Comparison of ENCODE assay signal across 20 mouse cellular contexts in genomic region chr16:3976712-3977111, GRCm38 (mm10). TPM values are rescaled to one million over a fixed set of nuclear protein-coding genes. Genes with fewer than 3 reads are reported as not detected.
DNase-seq lines count a peak whose midpoint lies in the region; ATAC-seq and TF ChIP-seq lines count a peak whose summit lies in the region.
"Had no signal": no experiment of that assay in that cellular context is flagged by ENCODE, and none has a peak within 500 bp of the region (broad histone marks: within the 10 kb centered on the region; RNA-seq: fewer than 3 reads in every experiment).

No protein-coding gene starts in this region.

- peak; percentile 26; the same call in 1 of the 2 replicates for ATAC-seq in heart, embryonic 12.5 days (ENCODE audit: insufficient number of reproducible peaks, low FRiP score)
- ATAC-seq in kidney, embryonic 16.5 days (ENCODE audit: low FRiP score, low TSS enrichment): peak; percentile 7; the same call in 1 of the 2 replicates
- no peak for ATAC-seq in activated CD4-positive, CD25-positive, alpha-beta regulatory T cell, adult 4 months

- peaks cover 40% of the 10 kb centered on the region for H3K36me3 ChIP-seq in heart, embryonic 12.5 days
- peaks cover 36% of the 10 kb centered on the region for H3K36me3 ChIP-seq in kidney, embryonic 16.5 days (ENCODE audit: insufficient read depth, low read length)
- H3K36me3 ChIP-seq in spleen, adult 2 months (ENCODE audit: control insufficient read depth, insufficient read depth, low read length): peaks cover 12% of the 10 kb centered on the region

- peaks cover 8% of the 10 kb centered on the region; the same call in 1 of the 2 replicates for H3K4me1 ChIP-seq in heart, embryonic 12.5 days (replicated peaks)
- H3K4me1 ChIP-seq in kidney, embryonic 16.5 days (ENCODE audit: insufficient read depth, low read length): peaks cover 12% of the 10 kb centered on the region; the same call in 1 of the 2 replicates
- H3K4me1 ChIP-seq in spleen, adult 2 months (ENCODE audit: control insufficient read depth, insufficient read depth, insufficient read length): peaks cover 15% of the 10 kb centered on the region
- H3K4me1 ChIP-seq: limb, embryonic 12.5 days had no signal

- no peak overlapping the region for H3K4me2 ChIP-seq in heart, embryonic 12.5 days
- H3K4me2 ChIP-seq in kidney, embryonic 16.5 days (replicated peaks; ENCODE audit: low read depth, low read length): no peak overlapping the region
- H3K4me2 ChIP-seq: limb, embryonic 12.5 days had no signal

- H3K9ac ChIP-seq in heart, embryonic 12.5 days: no peak overlapping the region
- H3K9ac ChIP-seq in kidney, embryonic 16.5 days (replicated peaks; ENCODE audit: low read length): no peak overlapping the region
- H3K9ac ChIP-seq: limb, embryonic 12.5 days; lung, embryonic 14.5 days had no signal

- DNase-seq in heart, postnatal 4 days: no peak
- DNase-seq in kidney, postnatal 4 days: no peak
- no peak for DNase-seq in spleen, adult 2 months (ENCODE audit: low read depth in 1 of 2, low spot score in 2 of 2)
- DNase-seq in spleen, postnatal 10 days (ENCODE audit: low spot score in 2 of 2): no peak
- DNase-seq in mesoderm, embryonic 11.5 days (ENCODE audit: low read depth, low spot score): peak; percentile 5
- DNase-seq: cerebellum, adult 11-12 months; cerebellum, postnatal 36 days; gastrocnemius, adult 2 months; heart, postnatal 10 days; layer of hippocampus, adult 9-11 months; midbrain, embryonic 14.5 days; right cerebral cortex, adult 18-20 months had no signal

- no peaks in the 10 kb centered on the region for H3K9me3 ChIP-seq in heart, embryonic 12.5 days (replicated peaks)
- H3K9me3 ChIP-seq in kidney, embryonic 16.5 days (ENCODE audit: low read length): no peaks in the 10 kb centered on the region
- H3K9me3 ChIP-seq: G1E; limb, embryonic 12.5 days had no signal

- no peak for TF ChIP-seq CTCF in spleen, adult 2 months (IDR thresholded peaks at IDR 0.05; ENCODE audit: extremely low read depth, insufficient read depth, insufficient read length, insufficient replicate concordance)

- H3K4me3 ChIP-seq in heart, embryonic 12.5 days: no peak overlapping the region
- H3K4me3 ChIP-seq in kidney, embryonic 16.5 days (ENCODE audit: low read length): no peak overlapping the region
- H3K4me3 ChIP-seq in spleen, adult 2 months (ENCODE audit: extremely low read depth, insufficient read depth, insufficient read length): peak overlapping the region; percentile 61; the same call in 1 of the 2 replicates
- H3K4me3 ChIP-seq: erythroblast, embryonic 14.5 days; gastrocnemius, adult 2 months; limb, embryonic 12.5 days had no signal

- 35% methylated on average over 3 of the region's 3 CpGs for WGBS in heart, embryonic 12.5 days
- WGBS in kidney, embryonic 16.5 days: 26% methylated on average over 3 of the region's 3 CpGs
- 20% methylated on average over 3 of the region's 3 CpGs for WGBS in spleen, adult 2 months

- TF ChIP-seq POLR2A in spleen, adult 2 months (IDR thresholded peaks at IDR 0.05; ENCODE audit: low read depth, low read length): no peak

- H3K27me3 ChIP-seq in heart, embryonic 12.5 days (replicated peaks): no peaks in the 10 kb centered on the region
- H3K27me3 ChIP-seq in kidney, embryonic 16.5 days (ENCODE audit: insufficient read depth, low read length): no peaks in the 10 kb centered on the region
- H3K27me3 ChIP-seq in spleen, adult 2 months (ENCODE audit: control insufficient read depth, insufficient read depth, low read length): no peaks in the 10 kb centered on the region
- H3K27me3 ChIP-seq: limb, embryonic 12.5 days had no signal

- no peak overlapping the region for H3K27ac ChIP-seq in heart, embryonic 12.5 days (ENCODE audit: poor library complexity, severe bottlenecking)
- H3K27ac ChIP-seq in kidney, embryonic 16.5 days (ENCODE audit: low read length): no peak overlapping the region
- H3K27ac ChIP-seq in spleen, adult 2 months (ENCODE audit: insufficient read depth, low read length): peak overlapping the region; percentile 70
- H3K27ac ChIP-seq: gastrocnemius, adult 2 months; limb, embryonic 12.5 days; macrophage had no signal

RNA-seq across cellular contexts. Expression of gene Nlrc3, which starts 0.3 kb away (rescaled TPM):
- polyA plus RNA-seq in heart, embryonic 12.5 days (2016; fragmentation: Nextera tagmentation; extraction: Ambion mirVana): 1.6 TPM in 2 replicates
- 1 to 10 TPM; 2.8 to 3.0 TPM for total RNA-seq in heart, postnatal 4 days (2021)
- polyA plus RNA-seq in kidney, embryonic 16.5 days (2015; fragmentation: Nextera tagmentation; extraction: Ambion mirVana): 2.7 and 2.9 TPM in 2 replicates
- polyA plus RNA-seq in spleen, adult 2 months (2012; rRNA removed): 34.6 and 52.0 TPM in 2 replicates
- 10 to 100 TPM; 60.0 to 64.2 TPM for polyA plus RNA-seq in activated CD4-positive, CD25-positive, alpha-beta regulatory T cell, adult 4 months (2017; shearing (Covaris generic))
- polyA plus RNA-seq: erythroblast, embryonic 14.5 days; G1E had no signal

RNA-seq across cellular contexts. Expression of gene Slx4, which starts 26.9 kb away (rescaled TPM):
- 14.8 and 18.2 TPM in 2 replicates for polyA plus RNA-seq in heart, embryonic 12.5 days (2016; fragmentation: Nextera tagmentation; extraction: Ambion mirVana)
- total RNA-seq in heart, postnatal 4 days (2021): 10 to 100 TPM; 15.5 to 15.6 TPM
- polyA plus RNA-seq in kidney, embryonic 16.5 days (2015; fragmentation: Nextera tagmentation; extraction: Ambion mirVana): 21.6 and 25.8 TPM in 2 replicates
- polyA plus RNA-seq in spleen, adult 2 months (2012; rRNA removed): 26.5 and 29.6 TPM in 2 replicates
- polyA plus RNA-seq in activated CD4-positive, CD25-positive, alpha-beta regulatory T cell, adult 4 months (2017; shearing (Covaris generic)): 10 to 100 TPM; 15.2 to 22.2 TPM
